Mouse (Mus musculus): Measurements from ENCODE around the gene Slc35f4.

GRCm38 (mm10) chr14:49345835-49346234, 180.0 kb downstream of the Slc35f4 start:
- TF ChIP-seq POLR2A (IDR thresholded peaks at IDR 0.05; ENCODE audit: control insufficient read depth, low read depth, low read length) (no peak), CTCF (IDR thresholded peaks at IDR 0.05; ENCODE audit: control insufficient read depth, insufficient read depth, insufficient replicate concordance, low read depth, low read length) (no peak)
